Mouse (Mus musculus) liver, embryonic 18 days (tissue): Measurements from ENCODE around the gene Wasl. TPM values are rescaled to one million over a fixed set of nuclear protein-coding genes. Genes with fewer than 3 reads are reported as not detected.

ENCODE experiments used
- polyA plus RNA-seq: library from polyadenylated mRNA; depleted of rRNA; stranded (reverse); fragments of >200 nt; gene quantifications from 2 replicates; pipeline ENCODE4 v1.2.3, GENCODE M21; 2012; rRNA removed

Wasl gene
- 8.4 and 9.8 TPM in 2 replicates for polyA plus RNA-seq

DNA sequence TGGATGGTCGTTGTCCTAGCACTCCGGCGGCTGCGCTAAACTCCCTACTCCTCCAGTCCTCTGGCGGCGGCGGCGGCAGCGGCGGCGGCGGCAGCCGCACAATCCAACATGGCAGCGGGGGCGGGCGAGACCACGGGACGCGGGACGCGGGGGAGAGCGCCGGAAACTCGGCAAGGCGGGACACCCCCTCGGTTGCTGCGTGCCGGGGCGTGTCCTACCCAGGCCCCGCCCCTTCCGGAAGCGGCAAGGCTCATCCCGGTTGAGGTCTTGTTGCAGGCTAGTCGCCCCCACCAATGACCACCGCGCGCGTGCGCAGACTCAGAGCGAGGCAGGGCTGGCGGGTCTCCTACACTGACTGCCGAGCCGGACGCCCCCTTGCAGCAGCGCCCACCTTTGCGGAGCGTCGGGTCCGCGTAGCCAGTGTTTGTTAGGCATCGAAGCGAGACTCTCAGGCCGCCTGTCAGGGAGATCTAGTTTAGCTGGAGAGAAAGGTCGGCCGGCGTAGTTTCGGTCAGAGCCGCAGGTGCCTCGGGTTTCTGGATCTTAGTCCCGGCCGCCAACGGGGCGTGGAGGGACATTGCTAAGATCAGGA is at the start of gene Wasl:
Wasl (minus strand) TSS at position 143 of the 592 bp plus-strand sequence.

DNA sequence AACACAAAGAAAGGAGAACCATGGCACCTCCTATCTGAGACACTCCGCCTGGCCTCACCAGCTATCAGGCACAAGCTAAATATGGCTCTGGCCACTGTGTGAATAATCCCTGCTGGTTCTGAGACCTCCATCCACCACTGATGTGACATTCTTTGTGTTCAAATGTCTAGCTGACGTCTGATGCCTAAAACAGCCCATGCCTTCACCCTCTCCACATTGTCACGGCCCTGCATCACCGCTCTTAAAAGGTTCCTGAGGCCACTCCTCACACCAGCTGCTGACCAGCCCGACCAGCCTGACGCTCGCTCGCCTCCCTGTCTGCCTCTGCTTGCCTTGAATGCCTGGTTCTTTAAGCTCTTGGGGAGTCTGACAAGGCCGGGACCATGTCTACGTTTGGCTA is 67.3 kb downstream of the Wasl start, which contains the start of gene Lmod2:
Lmod2 (plus strand) TSS at position 263 of the 400 bp plus-strand sequence.

Other genes starting within 250 kb of the Wasl start
- gene Iqub, start 149.9 kb downstream of the Wasl start, polyA plus RNA-seq, result 0.01 and 0.02 TPM in 2 replicates
- gene Ndufa5, start 137.0 kb downstream of the Wasl start, polyA plus RNA-seq, result 15.0 and 18.0 TPM in 2 replicates
- 0.01 and 0.02 TPM in 2 replicates for gene Asb15, start 136.9 kb downstream of the Wasl start, polyA plus RNA-seq
- gene Lmod2, start 67.2 kb downstream of the Wasl start, polyA plus RNA-seq, result 0.07 and 0.12 TPM in 2 replicates
- gene Hyal6, start 68.2 kb upstream of the Wasl start, polyA plus RNA-seq, result not detected in 2 replicates
- not detected in 2 replicates for gene Hyal4, start 83.3 kb upstream of the Wasl start, polyA plus RNA-seq
- not detected in 2 replicates for gene Spam1, start 126.2 kb upstream of the Wasl start, polyA plus RNA-seq
- 0.11 TPM in 1 of 2 replicates, not detected in the other for gene Hyal5, start 193.0 kb upstream of the Wasl start, polyA plus RNA-seq